Mouse (Mus musculus) mouse trophoblast stem cell (cell line): ENCODE results near the gene Angptl1.

Experiments
- in situ Hi-C, 2 experiments: fragments of 300-500 bp; cut with MseI, MboI; formaldehyde crosslinking; loops; 2 replicates in 1 of 2; 3 replicates in 1 of 2; pipeline ENCODE4 v1.15.1; 2025

Gene Angptl1

GRCm38 (mm10) chr1:156838177-156838576, at the start of gene Angptl1:
TSS of gene Angptl1 (plus strand) at chr1:156838562.
- in situ Hi-C loops = no loop called here

- in situ Hi-C loops = no loop called here
These were observed 48.4 kb upstream of the Angptl1 start for GRCm38 (mm10) chr1:156789844-156790490.

- in situ Hi-C loops = no loop called here
These were observed 42.1 kb upstream of the Angptl1 start for GRCm38 (mm10) chr1:156796251-156796650.

- in situ Hi-C loops = no loop called here
These were observed 37.1 kb upstream of the Angptl1 start for GRCm38 (mm10) chr1:156801276-156801675.

GRCm38 (mm10) chr1:156808332-156808731, 30.0 kb upstream of the Angptl1 start:
- in situ Hi-C loops = no loop called here

- in situ Hi-C loops = no loop called here
These were observed 26.4 kb upstream of the Angptl1 start for GRCm38 (mm10) chr1:156811928-156812327.

GRCm38 (mm10) chr1:156812716-156813115, 25.6 kb upstream of the Angptl1 start:
- in situ Hi-C loops = no loop called here

- in situ Hi-C loops = no loop called here
These were observed 24.9 kb upstream of the Angptl1 start for GRCm38 (mm10) chr1:156813485-156813884.

GRCm38 (mm10) chr1:156819236-156819635, 19.1 kb upstream of the Angptl1 start:
- in situ Hi-C loops = no loop called here

GRCm38 (mm10) chr1:156838695-156839094, 333 bp downstream of the Angptl1 start:
- in situ Hi-C loops = no loop called here

GRCm38 (mm10) chr1:156841625-156842339, 3.4 kb downstream of the Angptl1 start:
- in situ Hi-C loops = no loop called here

GRCm38 (mm10) chr1:156847098-156847497, 8.7 kb downstream of the Angptl1 start:
- in situ Hi-C loops = no loop called here

- in situ Hi-C loops = no loop called here
These were observed 14.0 kb downstream of the Angptl1 start for GRCm38 (mm10) chr1:156852409-156852808.

- in situ Hi-C loops = no loop called here
These were observed 14.5 kb downstream of the Angptl1 start for GRCm38 (mm10) chr1:156852872-156853271.

- in situ Hi-C loops = no loop called here
These were observed 16.2 kb downstream of the Angptl1 start for GRCm38 (mm10) chr1:156854558-156854957.

- in situ Hi-C loops = no loop called here
These were observed 18.3 kb downstream of the Angptl1 start for GRCm38 (mm10) chr1:156856666-156857065.

- in situ Hi-C loops = no loop called here
These were observed 20.8 kb downstream of the Angptl1 start for GRCm38 (mm10) chr1:156859156-156859555.

GRCm38 (mm10) chr1:156859711-156860250, 21.4 kb downstream of the Angptl1 start:
- in situ Hi-C loops = no loop called here

- in situ Hi-C loops = no loop called here
These were observed 21.9 kb downstream of the Angptl1 start for GRCm38 (mm10) chr1:156860266-156860665.

- in situ Hi-C loops = no loop called here
These were observed 23.2 kb downstream of the Angptl1 start for GRCm38 (mm10) chr1:156861475-156862043.

GRCm38 (mm10) chr1:156863726-156864125, 25.4 kb downstream of the Angptl1 start:
- in situ Hi-C loops = no loop called here

- in situ Hi-C loops = no loop called here
These were observed 25.9 kb downstream of the Angptl1 start for GRCm38 (mm10) chr1:156864240-156864639.

- in situ Hi-C loops = no loop called here
These were observed 31.7 kb downstream of the Angptl1 start for GRCm38 (mm10) chr1:156870028-156870427.
